Mouse (Mus musculus): ENCODE results near the gene Ttc28. TPM values are rescaled to one million over a fixed set of nuclear protein-coding genes. Genes with fewer than 3 reads are reported as not detected.

The Ttc28 gene
- polyA plus RNA-seq, 3 experiments from 2014 or later, result 0.83 to 4.4 (median 4.3) TPM

DNA sequence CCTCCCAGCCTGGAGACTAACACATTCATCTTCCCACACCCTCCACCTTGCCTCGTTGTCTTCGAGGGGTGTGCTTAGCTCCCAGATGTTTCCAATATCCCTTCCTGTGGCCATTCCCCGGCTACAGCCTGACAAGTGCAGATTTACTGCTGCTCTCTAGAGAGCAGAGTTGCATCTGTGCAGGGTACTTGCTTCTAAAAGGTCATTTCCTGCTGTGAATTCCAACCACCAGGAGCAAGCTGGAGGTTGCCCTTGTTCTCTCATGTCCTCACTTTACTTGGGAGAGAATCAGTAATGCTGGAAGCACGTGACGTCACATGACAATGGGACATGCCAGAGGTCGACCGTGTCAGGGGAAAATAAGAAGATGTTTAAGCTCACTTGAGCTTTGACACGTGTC lies 131.7 kb downstream of the Ttc28 start:
- ATAC-seq, result no peak

GRCm38 (mm10) chr5:111012064-111012463 lies 132.5 kb downstream of the Ttc28 start:
- ATAC-seq, result no peak

DNA sequence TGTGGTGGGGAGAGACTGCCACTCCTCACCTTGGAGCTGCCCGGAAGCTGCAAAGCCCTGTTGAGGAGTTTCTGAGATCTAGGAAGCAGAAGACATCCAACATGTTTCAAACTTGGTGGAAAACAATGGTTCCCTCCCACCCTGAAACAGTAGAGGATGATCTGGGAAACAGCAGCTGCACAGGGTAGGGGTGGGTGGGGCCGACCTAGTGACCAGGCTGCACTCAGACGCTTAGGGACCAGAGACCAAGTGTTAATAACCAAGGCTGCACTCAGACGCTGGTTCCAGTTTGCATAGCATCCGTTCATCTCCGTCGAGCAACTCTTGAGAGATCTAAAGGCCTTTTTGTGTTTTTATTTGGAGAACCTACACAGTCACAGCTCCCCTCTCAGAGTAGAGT lies 133.0 kb downstream of the Ttc28 start:
- ATAC-seq, result no peak

DNA sequence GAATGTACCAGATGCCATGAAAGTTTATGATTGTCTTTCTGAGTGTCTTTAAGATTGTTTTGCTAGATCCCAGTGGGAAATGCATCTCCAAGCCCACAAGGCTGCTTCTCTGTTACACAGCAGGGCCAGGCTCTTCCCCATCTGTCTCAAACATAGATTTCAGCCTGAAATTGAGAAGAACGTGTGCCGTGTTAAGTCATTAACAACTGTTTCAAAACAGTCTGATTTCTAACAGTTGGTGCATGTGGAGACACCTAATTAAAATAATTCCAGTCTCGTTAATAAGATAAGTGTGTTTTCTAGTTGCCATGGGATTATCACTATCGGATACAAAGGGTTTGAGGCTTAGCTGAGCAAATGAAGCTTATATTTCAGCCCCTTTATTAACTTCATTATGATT lies 135.4 kb downstream of the Ttc28 start:
- ATAC-seq, result no peak

GRCm38 (mm10) chr5:111017319-111017718 lies 137.7 kb downstream of the Ttc28 start:
- ATAC-seq, result no peak

DNA sequence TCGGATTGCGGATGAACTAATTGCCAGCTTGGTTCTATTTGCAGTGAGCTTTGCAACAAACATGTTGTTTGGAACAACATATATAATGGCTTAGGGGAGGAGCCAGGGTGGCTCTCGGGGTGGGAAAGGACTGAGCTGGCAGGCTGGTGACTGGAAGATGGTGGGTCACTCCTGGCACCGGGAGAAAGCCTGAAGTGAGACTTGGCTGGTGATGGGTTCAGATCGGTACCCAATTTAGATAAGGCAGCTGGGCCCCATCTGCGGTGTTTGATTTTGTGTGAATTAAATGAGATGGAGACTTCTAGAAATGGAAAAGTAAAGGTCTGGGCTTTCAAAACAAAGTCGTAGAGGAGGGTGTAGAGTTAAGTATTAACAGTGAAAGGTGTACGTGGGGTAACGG lies 142.7 kb downstream of the Ttc28 start:
- no peak for ATAC-seq

DNA sequence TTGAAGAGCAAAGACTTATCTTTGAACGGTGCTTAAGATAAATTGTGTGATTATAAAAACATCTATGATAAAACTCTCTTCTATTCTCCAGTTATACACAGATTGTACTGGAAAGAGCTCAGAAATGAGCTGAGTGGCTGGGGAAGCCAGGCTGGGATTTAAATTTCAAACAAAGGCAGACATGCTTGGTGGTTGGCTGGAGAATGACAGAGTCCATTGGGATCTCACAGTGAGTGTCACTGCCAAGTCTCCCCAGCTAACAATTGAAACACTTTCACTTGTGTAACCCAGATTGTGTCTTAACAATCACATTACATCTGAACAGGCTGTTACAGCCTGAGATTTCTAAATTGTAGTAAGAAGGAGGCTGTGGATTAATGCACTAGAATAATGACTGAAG lies 143.3 kb downstream of the Ttc28 start:
- ATAC-seq, result no peak

DNA sequence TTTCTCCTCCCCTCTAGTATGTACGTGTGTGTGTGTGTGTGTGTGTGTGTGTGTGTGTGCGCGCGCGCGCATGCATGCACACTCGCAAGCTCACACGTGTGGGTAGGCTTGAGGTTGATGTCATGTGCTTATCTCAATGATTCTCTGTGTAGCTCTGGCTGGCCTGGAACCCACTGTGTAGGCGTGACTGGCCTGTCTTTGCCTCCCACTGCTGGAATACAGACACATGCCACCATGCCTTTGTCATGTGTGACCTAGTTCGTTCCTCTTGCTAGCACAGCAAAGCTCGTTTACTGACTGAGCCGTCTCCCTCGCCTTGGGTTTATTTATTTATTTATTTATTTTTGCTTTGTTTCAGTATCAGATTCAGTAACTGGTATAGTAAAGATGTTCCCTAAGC lies 145.0 kb downstream of the Ttc28 start:
- no peak for ATAC-seq

DNA sequence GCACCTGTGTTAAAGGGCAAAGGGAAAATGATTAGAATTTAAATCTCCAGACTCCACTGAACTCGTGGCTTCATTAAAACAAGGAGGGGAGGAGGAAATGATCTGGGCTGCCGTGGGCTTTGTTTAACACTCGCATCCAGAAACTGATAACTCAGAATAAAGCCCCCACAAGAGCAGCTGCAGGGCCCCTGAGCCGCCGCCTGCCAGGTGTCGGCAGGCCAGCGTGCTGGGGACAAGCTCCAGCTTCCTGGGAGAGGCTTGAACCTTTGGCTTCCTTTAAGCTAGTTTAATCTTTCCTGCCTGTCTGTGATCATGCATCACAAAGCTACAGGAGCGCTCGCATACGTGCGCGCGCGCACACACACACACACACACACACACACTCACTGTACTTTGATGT lies 145.9 kb downstream of the Ttc28 start:
- ATAC-seq, result no peak

- no peak for ATAC-seq
Observed at GRCm38 (mm10) chr5:111026209-111026608, 146.6 kb downstream of the Ttc28 start.

GRCm38 (mm10) chr5:111028340-111028739 lies 148.7 kb downstream of the Ttc28 start:
- ATAC-seq, result no peak

- no peak for ATAC-seq
Observed at GRCm38 (mm10) chr5:111028952-111029351, 149.3 kb downstream of the Ttc28 start.

DNA sequence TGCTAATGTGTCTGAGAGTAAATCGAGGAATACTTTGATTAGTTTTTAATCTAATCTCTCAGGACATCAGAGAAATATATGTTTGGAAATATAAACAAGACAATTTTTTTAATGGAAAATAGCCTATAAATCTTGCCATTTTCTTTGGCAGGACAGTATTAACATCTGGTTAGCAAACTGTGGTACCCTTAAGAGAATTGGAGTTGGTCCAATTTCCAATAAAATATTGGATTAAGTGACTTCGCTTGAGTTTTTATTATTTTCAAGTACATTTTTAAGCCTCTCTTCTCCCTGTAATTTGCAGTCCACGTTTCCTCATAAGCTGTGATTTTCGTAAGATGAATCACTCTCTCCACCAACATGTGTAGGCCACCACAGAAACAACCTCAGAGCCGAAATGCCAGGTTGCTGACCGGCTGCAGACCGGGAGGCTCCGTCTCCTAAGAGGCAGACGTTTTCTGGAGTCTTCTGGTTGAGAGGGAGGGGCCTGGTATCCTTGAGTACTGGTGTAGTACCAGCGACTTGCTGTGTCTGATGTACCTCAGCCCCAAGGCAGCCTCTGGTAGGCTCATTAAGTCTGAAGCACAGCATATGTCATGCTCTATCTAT lies 153.2 kb downstream of the Ttc28 start:
- ATAC-seq, result no peak

DNA sequence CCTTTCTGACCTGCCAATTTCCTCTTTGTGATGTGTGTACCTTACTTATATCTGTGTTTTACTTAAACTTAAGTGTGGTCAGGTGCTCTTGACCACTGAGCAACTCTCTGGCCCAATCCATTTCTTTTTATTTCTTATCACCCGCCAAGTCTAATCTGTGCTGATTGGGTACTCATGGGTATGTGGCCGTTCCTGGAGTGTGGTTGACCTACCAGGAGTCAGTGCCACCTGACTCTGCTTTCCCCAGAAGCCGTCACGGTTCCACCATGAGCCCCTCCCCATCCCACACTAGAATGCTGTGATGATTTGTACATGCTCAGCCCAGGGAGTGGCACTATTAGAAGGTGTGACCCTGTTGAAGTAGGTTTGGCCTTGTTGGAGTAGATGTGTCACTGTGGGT lies 153.9 kb downstream of the Ttc28 start:
- ATAC-seq, result no peak

DNA sequence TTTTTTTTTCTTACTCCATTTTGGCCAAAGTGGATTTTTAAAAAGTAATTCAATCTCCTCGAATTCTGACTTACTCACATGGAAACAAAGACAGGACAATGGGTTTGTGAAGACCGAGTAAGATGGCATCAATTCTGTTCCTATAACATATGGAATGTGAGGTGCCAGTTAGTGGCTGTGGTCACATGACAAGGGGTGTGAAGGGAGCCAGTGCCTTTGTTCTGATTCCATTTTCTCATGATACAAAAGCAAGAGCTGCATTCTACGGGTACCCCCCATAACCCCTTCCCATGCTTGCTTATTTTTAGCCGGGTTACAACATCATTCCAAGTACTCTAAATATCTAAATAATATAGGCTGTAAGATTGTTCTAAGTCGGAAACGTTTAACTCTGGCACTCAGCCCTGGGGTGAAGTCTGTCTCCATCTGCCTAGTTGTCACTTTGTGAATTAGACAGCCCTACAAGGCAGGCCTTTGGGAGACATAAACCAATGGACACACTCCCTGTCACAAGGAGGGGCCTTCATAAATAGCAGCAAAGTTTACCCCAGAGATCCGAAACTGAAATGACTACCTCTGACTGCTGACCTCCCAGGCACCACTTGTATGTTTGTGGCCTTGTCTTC lies 157.6 kb downstream of the Ttc28 start:
- no peak for ATAC-seq

DNA sequence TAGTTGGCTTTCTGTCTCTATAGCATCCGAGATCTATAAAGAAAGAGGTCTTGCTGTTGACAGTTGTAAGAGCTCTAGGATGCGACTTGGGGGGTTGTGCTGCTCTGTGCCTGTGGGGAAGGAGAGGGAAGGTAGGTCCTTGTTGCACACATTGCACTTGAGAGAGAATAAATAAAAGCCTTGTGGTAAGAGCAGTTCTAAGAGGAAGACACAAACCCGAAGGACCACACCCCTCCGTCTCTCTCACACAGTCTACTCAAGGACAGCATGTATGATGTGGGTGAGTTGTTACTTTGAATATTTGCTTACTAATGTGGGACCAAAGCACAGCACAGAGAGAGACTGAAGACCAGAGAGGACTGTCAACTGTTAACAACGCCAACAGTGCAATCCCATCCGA lies 160.2 kb downstream of the Ttc28 start:
- ATAC-seq, result no peak

DNA sequence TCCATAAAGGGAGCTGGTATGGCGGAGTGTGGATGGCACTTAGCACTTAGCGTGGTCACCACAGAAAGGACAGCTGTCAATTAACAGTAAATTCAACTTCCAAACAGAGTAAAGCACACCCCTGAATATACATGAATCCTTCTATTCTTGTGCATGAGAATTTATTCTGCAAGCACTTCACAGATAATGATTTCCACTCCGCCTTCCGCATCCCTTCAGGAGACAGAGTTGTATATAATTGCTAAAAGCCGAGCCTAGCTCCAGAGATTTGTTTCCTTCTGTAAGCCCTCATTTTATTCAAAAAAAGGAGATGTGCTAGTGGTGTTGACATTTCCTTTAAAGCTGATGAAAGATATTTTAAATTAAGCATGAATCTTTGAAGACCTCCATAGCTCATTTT lies 162.3 kb downstream of the Ttc28 start:
- no peak for ATAC-seq

GRCm38 (mm10) chr5:111044193-111044592 lies 164.6 kb downstream of the Ttc28 start:
- no peak for ATAC-seq

DNA sequence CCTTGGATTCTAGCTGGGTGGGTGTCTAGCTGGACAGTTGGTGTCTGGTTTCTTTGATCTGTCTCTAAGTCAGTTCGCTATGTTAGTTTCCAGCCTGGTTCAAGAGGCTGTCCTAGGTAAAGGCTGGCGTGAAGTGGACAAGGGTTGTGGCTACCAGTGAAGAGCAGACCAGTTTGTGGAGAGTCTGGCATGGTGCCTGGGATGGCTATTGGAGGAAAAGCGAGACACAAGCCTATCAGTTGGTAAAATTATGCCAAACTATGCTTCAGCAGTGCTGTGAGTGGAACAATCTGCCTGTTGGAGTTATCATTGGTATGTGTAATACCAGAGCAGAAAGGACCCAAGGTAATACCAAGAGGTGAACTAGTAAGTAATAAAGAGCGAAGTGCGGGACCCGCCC lies 166.8 kb downstream of the Ttc28 start:
- no peak for ATAC-seq

DNA sequence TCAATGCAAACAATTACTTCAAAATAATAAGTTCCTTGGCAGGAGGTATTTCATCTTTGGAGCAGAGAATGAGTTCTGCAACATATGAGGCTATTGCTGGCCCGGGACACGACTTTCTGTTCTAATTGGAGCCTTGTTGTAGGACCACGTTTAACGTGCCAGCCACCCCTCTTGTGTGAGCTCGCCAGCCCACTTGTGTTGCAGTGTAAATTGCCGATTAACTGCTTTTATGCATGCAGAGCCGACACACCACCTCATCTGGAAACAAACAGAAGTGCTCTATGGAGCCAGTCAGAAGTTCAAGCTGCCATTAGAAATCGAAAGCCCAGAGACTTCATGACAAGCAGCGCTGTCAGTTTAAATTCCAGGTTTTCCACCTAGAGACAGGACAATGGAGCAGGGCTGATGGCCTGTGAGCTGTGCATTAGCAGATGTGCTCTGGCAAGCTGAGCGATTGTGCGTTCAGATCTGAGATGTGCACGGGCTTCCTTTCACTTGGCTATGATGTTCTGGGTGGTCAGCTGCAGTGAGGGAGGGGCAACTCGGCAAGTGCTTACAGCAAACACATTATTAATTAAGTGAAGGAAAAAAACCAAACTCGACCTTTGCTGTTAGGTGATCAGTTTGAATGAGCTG lies 167.4 kb downstream of the Ttc28 start:
- ATAC-seq, result no peak

DNA sequence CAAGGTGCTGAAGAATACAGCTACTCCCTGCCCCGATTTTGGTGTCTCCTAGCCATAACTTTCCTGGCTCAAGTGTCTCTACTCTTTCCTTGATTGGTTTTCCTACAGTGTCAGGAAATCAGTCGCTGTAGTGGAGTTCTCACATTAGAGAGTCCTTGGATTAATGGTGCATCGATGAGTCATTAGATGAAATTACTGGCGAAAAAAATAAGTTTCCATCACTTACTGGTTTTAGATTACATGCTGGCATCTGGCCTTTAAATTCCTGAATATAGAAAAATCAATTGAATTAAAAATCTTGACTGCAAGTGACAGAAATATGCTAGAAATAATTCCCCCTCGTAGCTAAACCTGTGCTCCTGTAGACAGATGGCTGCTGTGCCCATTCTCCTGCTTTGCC lies 168.4 kb downstream of the Ttc28 start:
- ATAC-seq, result no peak

GRCm38 (mm10) chr5:111049584-111049983 lies 170.0 kb downstream of the Ttc28 start:
- no peak for ATAC-seq

GRCm38 (mm10) chr5:111050135-111050534 lies 170.5 kb downstream of the Ttc28 start:
- no peak for ATAC-seq

DNA sequence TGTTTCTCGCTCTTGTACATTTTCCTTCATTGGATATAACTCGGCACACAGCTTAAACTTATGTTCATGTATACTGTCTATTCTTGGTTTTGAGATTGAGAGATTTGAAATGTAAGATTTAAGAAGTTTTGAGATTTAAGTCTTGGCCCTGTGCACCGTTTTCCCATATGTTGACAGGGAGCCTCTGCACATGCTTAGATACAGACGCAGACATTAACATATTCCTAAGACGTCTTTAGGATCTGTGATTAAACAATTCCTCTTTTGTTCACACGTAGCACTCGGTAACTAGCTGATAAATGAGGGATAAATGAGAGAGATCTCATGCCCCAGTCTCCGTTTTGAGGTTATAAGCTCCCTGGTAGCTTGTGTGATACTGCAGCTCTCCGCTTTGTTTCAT lies 174.8 kb downstream of the Ttc28 start:
- no peak for ATAC-seq

All from inflammation-experienced regulatory T-cells, adult 6 months (primary cell).